Mouse (Mus musculus): ENCODE results near the gene Ptgfrn.

- TF ChIP-seq CTCF (IDR thresholded peaks at IDR 0.05; ENCODE audit: control insufficient read depth, insufficient read depth, insufficient replicate concordance, low read depth, low read length) (no peak), POLR2A (IDR thresholded peaks at IDR 0.05; ENCODE audit: control insufficient read depth, low read depth, low read length) (no peak)
These were observed 1.2 kb upstream of the Ptgfrn start for GRCm38 (mm10) chr3:101111321-101111720.

Data from testis, adult 2 months (tissue).